Mouse (Mus musculus) kidney, adult 2 months (tissue): Measurements from ENCODE around the gene Tenm3.

Source experiments
- CTCF ChIP-seq: fragments of 200-500 bp; conservative IDR thresholded peaks from 2 replicates; pipeline ENCODE4 v1.5.1; 2011; ENCODE audit warnings: low read depth, mild to moderate bottlenecking, control low read depth, low read length, moderate library complexity, mixed read lengths; ENCODE audit not compliant: insufficient read depth, insufficient read length
- POLR2A ChIP-seq: fragments of 200-500 bp; IDR thresholded peaks from one replicate; pipeline ENCODE4 v1.6.1; 2011; ENCODE audit warnings: low read depth, low read length, control low read depth

- TF ChIP-seq POLR2A, result no peak
- peak; percentile 57 for TF ChIP-seq CTCF
These were observed 152.9 kb downstream of the Tenm3 start for GRCm38 (mm10) chr8:48690665-48691395.
